Comparison of ENCODE assay signal across 14 mouse cellular contexts in genomic region chr4:147337520-147337919, GRCm38 (mm10). TPM values are rescaled to one million over a fixed set of nuclear protein-coding genes. Genes with fewer than 3 reads are reported as not detected.
"Had no signal": no experiment of that assay in that cellular context is flagged by ENCODE, and none has a peak within 500 bp of the region (broad histone marks: within the 10 kb centered on the region; RNA-seq: fewer than 3 reads in every experiment).

No protein-coding gene starts in this region.

RNA-seq across cellular contexts. Expression of gene Zfp978, which starts 23.6 kb away (rescaled TPM):
- polyA plus RNA-seq: liver, postnatal 0 days; lung, adult 2 months; lung, postnatal 0 days; macrophage; midbrain, embryonic 12.5 days; midbrain, embryonic 16.5 days; neural tube, embryonic 13.5 days; neural tube, embryonic 15.5 days; spleen, adult 2 months; stomach, embryonic 15.5 days; stomach, postnatal 0 days; thymus, adult 2 months had no signal

RNA-seq across cellular contexts. Expression of gene Zfp988, which starts 32.0 kb away (rescaled TPM):
- polyA plus RNA-seq: liver, embryonic 15.5 days; liver, postnatal 0 days; lung, adult 2 months; lung, postnatal 0 days; macrophage; midbrain, embryonic 12.5 days; midbrain, embryonic 14.5 days; spleen, adult 2 months; thymus, adult 2 months had no signal
